Mouse (Mus musculus) MN1 (cell line): ENCODE results near the gene Vtcn1.
"Not testable (repeated sequence)": the region's sequence is repeated elsewhere in the genome, so short reads cannot be mapped to it uniquely, and the experiment has no call there.

Experiments used
- DNase-seq: peaks from one replicate; pipeline ENCODE4 v3.0.0-alpha.2; 2016; ENCODE audit warnings: low spot score

The Vtcn1 gene

GRCm38 (mm10) chr3:100825225-100825965, at the start of gene Vtcn1:
Gene Vtcn1, plus strand, starts transcription at chr3:100825459.
- DNase-seq, result no peak

GRCm38 (mm10) chr3:100776967-100777366, 48.3 kb upstream of the Vtcn1 start:
- DNase-seq, result no peak

- no peak for DNase-seq
These were observed 47.7 kb upstream of the Vtcn1 start for GRCm38 (mm10) chr3:100777568-100777967.

GRCm38 (mm10) chr3:100786076-100786475, 39.2 kb upstream of the Vtcn1 start:
- DNase-seq, result no peak

GRCm38 (mm10) chr3:100791670-100792069, 33.6 kb upstream of the Vtcn1 start:
- no peak for DNase-seq

GRCm38 (mm10) chr3:100793345-100793744, 31.9 kb upstream of the Vtcn1 start:
- DNase-seq, result no peak

GRCm38 (mm10) chr3:100796571-100796970, 28.7 kb upstream of the Vtcn1 start:
- DNase-seq, result no peak

GRCm38 (mm10) chr3:100797166-100798145, 27.8 kb upstream of the Vtcn1 start:
- no peak for DNase-seq

- DNase-seq, result no peak
These were observed 26.3 kb upstream of the Vtcn1 start for GRCm38 (mm10) chr3:100798872-100799422.

- no peak for DNase-seq
These were observed 20.3 kb upstream of the Vtcn1 start for GRCm38 (mm10) chr3:100804975-100805374.

- no peak for DNase-seq
These were observed 19.3 kb upstream of the Vtcn1 start for GRCm38 (mm10) chr3:100805925-100806324.

GRCm38 (mm10) chr3:100810461-100810860, 14.8 kb upstream of the Vtcn1 start:
- DNase-seq, result no peak

- DNase-seq, result no peak
These were observed 13.4 kb upstream of the Vtcn1 start for GRCm38 (mm10) chr3:100811836-100812235.

GRCm38 (mm10) chr3:100815490-100815889, 9.8 kb upstream of the Vtcn1 start:
- DNase-seq, result not testable (repeated sequence)

- DNase-seq, result no peak
These were observed 6.5 kb upstream of the Vtcn1 start for GRCm38 (mm10) chr3:100818709-100819108.

- DNase-seq, result no peak
These were observed 5.7 kb upstream of the Vtcn1 start for GRCm38 (mm10) chr3:100819571-100819970.

GRCm38 (mm10) chr3:100820852-100821251, 4.4 kb upstream of the Vtcn1 start:
- DNase-seq, result no peak

GRCm38 (mm10) chr3:100821276-100821675, 4.0 kb upstream of the Vtcn1 start:
- no peak for DNase-seq

- DNase-seq, result no peak
These were observed 18.5 kb downstream of the Vtcn1 start for GRCm38 (mm10) chr3:100843784-100844183.

GRCm38 (mm10) chr3:100844366-100844765, 19.1 kb downstream of the Vtcn1 start:
- no peak for DNase-seq

GRCm38 (mm10) chr3:100848348-100848747, 23.1 kb downstream of the Vtcn1 start:
- DNase-seq, result no peak

- DNase-seq, result no peak
These were observed 25.2 kb downstream of the Vtcn1 start for GRCm38 (mm10) chr3:100850468-100850867.
